Mouse (Mus musculus) CD4-positive, CD25-positive, alpha-beta regulatory T cell, adult 4 months (primary cell): ENCODE results near the gene Sohlh1. TPM values are rescaled to one million over a fixed set of nuclear protein-coding genes. Genes with fewer than 3 reads are reported as not detected.
"Not testable (repeated sequence)": the region's sequence is repeated elsewhere in the genome, so short reads cannot be mapped to it uniquely, and the experiment has no call there.

Experiments
- ATAC-seq: one replicate; pipeline ENCODE4 v1.8.0; 2017
- polyA plus RNA-seq, 2 experiments: library from polyadenylated mRNA; unstranded; fragments of 100-300 nt; shearing (Covaris generic); gene quantifications; one replicate each; pipeline ENCODE4 v1.2.1; 2017

Gene Sohlh1
- polyA plus RNA-seq, 2 experiments from 2014 or later = 0.58 TPM; not detected in 1

- ATAC-seq = peak; percentile 51
Measured at GRCm38 (mm10) chr2:25836291-25836690, 10.8 kb downstream of the Sohlh1 start.

- no peak for ATAC-seq
Measured at GRCm38 (mm10) chr2:25830786-25831185, 16.3 kb downstream of the Sohlh1 start.

GRCm38 (mm10) chr2:25828344-25828947 lies 18.6 kb downstream of the Sohlh1 start:
- ATAC-seq = peak; percentile 70

- no peak for ATAC-seq
Measured at GRCm38 (mm10) chr2:25824751-25825150, 22.3 kb downstream of the Sohlh1 start.

GRCm38 (mm10) chr2:25822806-25823205 lies 24.2 kb downstream of the Sohlh1 start, which contains the start of gene Lcn9:
Lcn9 (plus strand) TSS chr2:25823153.
- no peak for ATAC-seq

- not testable (repeated sequence) for ATAC-seq
Measured at GRCm38 (mm10) chr2:25815748-25816147, 31.3 kb downstream of the Sohlh1 start, which contains the start of gene Glt6d1. Glt6d1 (minus strand) TSS chr2:25815848.

- no peak for ATAC-seq
Measured at GRCm38 (mm10) chr2:25813364-25813763, 33.7 kb downstream of the Sohlh1 start.

- ATAC-seq = no peak
Measured at GRCm38 (mm10) chr2:25811711-25812110, 35.3 kb downstream of the Sohlh1 start.

- no peak for ATAC-seq
Measured at GRCm38 (mm10) chr2:25798065-25798464, 49.0 kb downstream of the Sohlh1 start.

- no peak for ATAC-seq
Measured at GRCm38 (mm10) chr2:25797635-25798034, 49.4 kb downstream of the Sohlh1 start.

Other genes with a start within 250 kb of the Sohlh1 start
- 10 to 100 TPM; 17.0 to 20.1 TPM for gene Rabl6, start 238.7 kb downstream of the Sohlh1 start, polyA plus RNA-seq
- gene Ccdc183, start 229.6 kb downstream of the Sohlh1 start, polyA plus RNA-seq = not detected
- under 1 TPM in 1 of 2 experiments, not detected in 1; 0.94 TPM for gene Tmem141, start 225.2 kb downstream of the Sohlh1 start, polyA plus RNA-seq
- 1 to 10 TPM; 1.8 to 3.5 TPM for gene Fcna, start 219.2 kb downstream of the Sohlh1 start, polyA plus RNA-seq
- gene Lcn8, start 194.1 kb downstream of the Sohlh1 start, polyA plus RNA-seq = not detected
- gene Lcn5, start 189.3 kb downstream of the Sohlh1 start, polyA plus RNA-seq = not detected
- gene Lcn6, start 170.5 kb downstream of the Sohlh1 start, polyA plus RNA-seq = not detected
- gene Lcn10, start 164.5 kb downstream of the Sohlh1 start, polyA plus RNA-seq = 1 to 10 TPM in 1 of 2 experiments, under 1 TPM in 1; 0.69 to 3.0 TPM
- not detected for gene Obp2a, start 147.2 kb downstream of the Sohlh1 start, polyA plus RNA-seq
- gene Bmyc, start 140.5 kb downstream of the Sohlh1 start, polyA plus RNA-seq = 100 to 1,000 TPM; 100 to 127 TPM
- gene Obp2b, start 110.2 kb downstream of the Sohlh1 start, polyA plus RNA-seq = not detected
- gene Lcn3, start 81.7 kb downstream of the Sohlh1 start, polyA plus RNA-seq = not detected
- not detected for gene Lcn11, start 70.2 kb downstream of the Sohlh1 start, polyA plus RNA-seq
- gene Gm13539, start 65.0 kb downstream of the Sohlh1 start, polyA plus RNA-seq = not detected
- not detected for gene Glt6d1, start 31.4 kb downstream of the Sohlh1 start, polyA plus RNA-seq
- gene Lcn9, start 24.1 kb downstream of the Sohlh1 start, polyA plus RNA-seq = not detected
- under 1 TPM; 0.05 to 0.24 TPM for gene Kcnt1, start 16.5 kb upstream of the Sohlh1 start, polyA plus RNA-seq
- gene Camsap1, start 136.0 kb upstream of the Sohlh1 start, polyA plus RNA-seq = 1 to 10 TPM; 6.0 to 9.7 TPM
- 10 to 100 TPM; 10.2 to 11.8 TPM for gene Ubac1, start 174.5 kb upstream of the Sohlh1 start, polyA plus RNA-seq